Mouse (Mus musculus) lung, adult 2 months (tissue): Measurements from ENCODE around the gene Cpt1a.

Experiments
- CTCF ChIP-seq: fragments of 200-500 bp; IDR thresholded peaks from 2 replicates; pipeline ENCODE4 v1.5.1; 2011; ENCODE audit warnings: mild to moderate bottlenecking, low read length, control low read depth; ENCODE audit not compliant: insufficient read depth
- POLR2A ChIP-seq: fragments of 200-500 bp; IDR thresholded peaks from 2 replicates; pipeline ENCODE4 v1.6.1; 2011; ENCODE audit warnings: low read depth, mild to moderate bottlenecking, control low read depth, low read length, borderline replicate concordance; ENCODE audit errors: extremely low read depth

- TF ChIP-seq CTCF (no peak), POLR2A (no peak)
Measured at GRCm38 (mm10) chr19:3333694-3334515, 11.8 kb downstream of the Cpt1a start.
